In genomic region chr1:130278000-130278536, GRCm38 (mm10) we compare ENCODE assay signal across 24 mouse cellular contexts.
A peak's percentile ranks its signal among the peaks of the same experiment; 100 is the strongest.
DNase-seq lines count a peak whose midpoint lies in the region; ATAC-seq lines count a peak whose summit lies in the region.
"Had no signal": no experiment of that assay in that cellular context is flagged by ENCODE, and none has a peak within 500 bp of the region (broad histone marks: within the 10 kb centered on the region; RNA-seq: fewer than 3 reads in every experiment).

No protein-coding gene starts in this region.

- no peak overlapping the region for H3K9ac ChIP-seq in midbrain, embryonic 12.5 days (replicated peaks)
- H3K9ac ChIP-seq in midbrain, embryonic 16.5 days (ENCODE audit: low read depth, low read length): no peak overlapping the region
- no peak overlapping the region for H3K9ac ChIP-seq in midbrain, embryonic 14.5 days (replicated peaks; ENCODE audit: low read length)
- H3K9ac ChIP-seq: embryonic facial prominence, embryonic 13.5 days; embryonic facial prominence, embryonic 15.5 days; forebrain, embryonic 12.5 days had no signal

- ATAC-seq in midbrain, embryonic 12.5 days (ENCODE audit: low FRiP score, low read depth): peak; percentile 68; the same call in 1 of the 2 replicates
- no peak for ATAC-seq in midbrain, embryonic 16.5 days
- ATAC-seq in midbrain, embryonic 14.5 days (ENCODE audit: low FRiP score, low TSS enrichment): no peak; the same call in 1 of the 2 replicates
- ATAC-seq: CD4-positive, CD25-positive, alpha-beta regulatory T cell, adult 4 months; forebrain, embryonic 14.5 days; forebrain, embryonic 16.5 days had no signal

- no peaks in the 10 kb centered on the region for H3K27me3 ChIP-seq in midbrain, embryonic 12.5 days
- no peaks in the 10 kb centered on the region for H3K27me3 ChIP-seq in midbrain, embryonic 16.5 days (ENCODE audit: control insufficient read depth, insufficient read depth, low read depth, low read length)
- H3K27me3 ChIP-seq in midbrain, embryonic 14.5 days (ENCODE audit: control insufficient read depth, insufficient read depth, low read length): no peaks in the 10 kb centered on the region
- H3K27me3 ChIP-seq in midbrain, embryonic 10.5 days (ENCODE audit: low read depth, poor library complexity, severe bottlenecking): no peaks in the 10 kb centered on the region
- H3K27me3 ChIP-seq: CH12.LX; embryonic facial prominence, embryonic 13.5 days; embryonic facial prominence, embryonic 15.5 days had no signal

- no peak overlapping the region for H3K27ac ChIP-seq in midbrain, embryonic 12.5 days (replicated peaks)
- no peak overlapping the region for H3K27ac ChIP-seq in midbrain, embryonic 16.5 days (ENCODE audit: low read length)
- H3K27ac ChIP-seq in midbrain, embryonic 14.5 days (replicated peaks; ENCODE audit: low read depth, low read length): no peak overlapping the region
- H3K27ac ChIP-seq in midbrain, embryonic 10.5 days (replicated peaks): no peak overlapping the region
- H3K27ac ChIP-seq: embryonic facial prominence, embryonic 13.5 days; embryonic facial prominence, embryonic 15.5 days; forebrain, embryonic 10.5 days; forebrain, embryonic 12.5 days had no signal

- H3K4me3 ChIP-seq in midbrain, embryonic 12.5 days: no peak overlapping the region
- H3K4me3 ChIP-seq in midbrain, embryonic 16.5 days (ENCODE audit: low read depth, low read length): no peak overlapping the region
- no peak overlapping the region for H3K4me3 ChIP-seq in midbrain, embryonic 14.5 days (replicated peaks; ENCODE audit: low read depth, low read length)
- H3K4me3 ChIP-seq in midbrain, embryonic 10.5 days: no peak overlapping the region
- H3K4me3 ChIP-seq: embryonic facial prominence, embryonic 13.5 days; embryonic facial prominence, embryonic 15.5 days; erythroblast, embryonic 14.5 days; forebrain, embryonic 10.5 days; forebrain, embryonic 12.5 days had no signal

- no peaks in the 10 kb centered on the region for H3K9me3 ChIP-seq in midbrain, embryonic 12.5 days
- H3K9me3 ChIP-seq in midbrain, embryonic 16.5 days (replicated peaks; ENCODE audit: control insufficient read depth, low read length, poor library complexity, severe bottlenecking): peaks cover 4% of the 10 kb centered on the region; the same call in 1 of the 2 replicates
- H3K9me3 ChIP-seq in midbrain, embryonic 14.5 days (ENCODE audit: control insufficient read depth, low read length): peaks cover 8% of the 10 kb centered on the region
- H3K9me3 ChIP-seq in midbrain, embryonic 10.5 days (replicated peaks): 0 out of 2 replicates have a peak, but pooled peaks cover 4% of the 10 kb centered on the region
- H3K9me3 ChIP-seq: embryonic facial prominence, embryonic 13.5 days; embryonic facial prominence, embryonic 15.5 days had no signal

- no peak overlapping the region for H3K4me2 ChIP-seq in midbrain, embryonic 12.5 days (replicated peaks)
- H3K4me2 ChIP-seq in midbrain, embryonic 16.5 days (ENCODE audit: low read length): no peak overlapping the region
- no peak overlapping the region for H3K4me2 ChIP-seq in midbrain, embryonic 14.5 days (ENCODE audit: low read length)
- H3K4me2 ChIP-seq: embryonic facial prominence, embryonic 13.5 days; embryonic facial prominence, embryonic 15.5 days; forebrain, embryonic 12.5 days had no signal

- no peaks in the 10 kb centered on the region for H3K4me1 ChIP-seq in midbrain, embryonic 12.5 days
- no peaks in the 10 kb centered on the region for H3K4me1 ChIP-seq in midbrain, embryonic 16.5 days (ENCODE audit: control insufficient read depth, insufficient read depth, low read length)
- H3K4me1 ChIP-seq in midbrain, embryonic 14.5 days (ENCODE audit: control insufficient read depth, insufficient read depth, low read length): no peaks in the 10 kb centered on the region
- no peaks in the 10 kb centered on the region for H3K4me1 ChIP-seq in midbrain, embryonic 10.5 days
- H3K4me1 ChIP-seq: embryonic facial prominence, embryonic 13.5 days; embryonic facial prominence, embryonic 15.5 days; forebrain, embryonic 10.5 days; forebrain, embryonic 12.5 days had no signal

- no peaks in the 10 kb centered on the region for H3K36me3 ChIP-seq in midbrain, embryonic 12.5 days
- H3K36me3 ChIP-seq in midbrain, embryonic 16.5 days (ENCODE audit: control insufficient read depth, insufficient read depth, low read length): no peaks in the 10 kb centered on the region; the same call in 1 of the 2 replicates
- no peaks in the 10 kb centered on the region for H3K36me3 ChIP-seq in midbrain, embryonic 14.5 days (ENCODE audit: control insufficient read depth, insufficient read depth, low read length)
- H3K36me3 ChIP-seq in midbrain, embryonic 10.5 days: no peaks in the 10 kb centered on the region
- H3K36me3 ChIP-seq: embryonic facial prominence, embryonic 13.5 days; embryonic facial prominence, embryonic 15.5 days; forebrain, embryonic 10.5 days; forebrain, embryonic 12.5 days; G1E had no signal

- DNase-seq in midbrain, embryonic 14.5 days: peak; percentile 58
- DNase-seq in midbrain, embryonic 10.5 days (ENCODE audit: low spot score): no peak
- no peak for DNase-seq in thymus, postnatal 0 days (ENCODE audit: low spot score)
- DNase-seq: adrenal gland, adult 2 months; adrenal gland, postnatal 10 days; adrenal gland, postnatal 25 days; B cell, adult 2 months; cerebellum, adult 11-12 months; cerebellum, adult 2 months; cerebellum, adult 9-10 months; cerebellum, postnatal 10 days; cerebellum, postnatal 25 days had no signal
